Mouse (Mus musculus): ENCODE results near the gene Scn4a. TPM values are rescaled to one million over a fixed set of nuclear protein-coding genes. Genes with fewer than 3 reads are reported as not detected.
A peak's percentile ranks its signal among the peaks of the same experiment; 100 is the strongest.
"Not testable (repeated sequence)": the region's sequence is repeated elsewhere in the genome, so short reads cannot be mapped to it uniquely, and the experiment has no call there.

Scn4a gene
- polyA plus RNA-seq (2014; fragmentation: Nextera tagmentation; extraction: Ambion mirVana) = 0.05 TPM in 1 of 2 replicates, not detected in the other

- Histone ChIP-seq H3K36me3 (ENCODE audit: control insufficient read depth, insufficient read depth, low read length) (no peaks in the 10 kb centered on the region), H3K4me2 (replicated peaks; ENCODE audit: low read depth, low read length) (no peak within 1 kb of the TSS), H3K4me1 (replicated peaks; ENCODE audit: control insufficient read depth, insufficient read depth, low read length) (no peaks in the 10 kb centered on the region), H3K27ac (ENCODE audit: low read depth, low read length) (no peak within 1 kb of the TSS), H3K27me3 (ENCODE audit: control insufficient read depth, insufficient read depth, low read length) (no peaks in the 10 kb centered on the region), H3K4me3 (ENCODE audit: low read depth, low read length) (no peak within 1 kb of the TSS), H3K9me3 (ENCODE audit: control insufficient read depth, low read length) (no peaks in the 10 kb centered on the region), H3K9ac (ENCODE audit: low read depth, low read length) (no peak within 1 kb of the TSS)
- DNase-seq (ENCODE audit: low spot score) = no peak
- no peak for ATAC-seq (ENCODE audit: low FRiP score)
- 93% methylated on average over 12 of the region's 12 CpGs for WGBS
Measured at GRCm38 (mm10) chr11:106353188-106353587, at the start of gene Scn4a. Gene Scn4a (minus strand): TSS chr11:106353288.

- no peak overlapping the region for H3K27ac ChIP-seq (ENCODE audit: low read depth, low read length)
- no peak for ATAC-seq (ENCODE audit: low FRiP score)
- H3K9me3 ChIP-seq (ENCODE audit: control insufficient read depth, low read length) = no peaks in the 10 kb centered on the region
- no peaks in the 10 kb centered on the region for H3K27me3 ChIP-seq (ENCODE audit: control insufficient read depth, insufficient read depth, low read length)
- H3K36me3 ChIP-seq (ENCODE audit: control insufficient read depth, insufficient read depth, low read length) = 0 out of 2 replicates have a peak, but pooled peaks cover 2% of the 10 kb centered on the region
- no peak overlapping the region for H3K9ac ChIP-seq (ENCODE audit: low read depth, low read length)
- no peak overlapping the region for H3K4me3 ChIP-seq (ENCODE audit: low read depth, low read length)
- WGBS = 93% methylated on average over 8 of the region's 8 CpGs
- DNase-seq (ENCODE audit: low spot score) = no peak
- H3K4me2 ChIP-seq (replicated peaks; ENCODE audit: low read depth, low read length) = no peak overlapping the region
- no peaks in the 10 kb centered on the region for H3K4me1 ChIP-seq (replicated peaks; ENCODE audit: control insufficient read depth, insufficient read depth, low read length)
Measured at GRCm38 (mm10) chr11:106398481-106398880, 45.4 kb upstream of the Scn4a start.

GRCm38 (mm10) chr11:106397656-106398055, 44.6 kb upstream of the Scn4a start:
- WGBS = 90% methylated on average over 3 of the region's 3 CpGs
- Histone ChIP-seq H3K4me3 (ENCODE audit: low read depth, low read length) (no peak overlapping the region), H3K4me1 (replicated peaks; ENCODE audit: control insufficient read depth, insufficient read depth, low read length) (no peaks in the 10 kb centered on the region), H3K27me3 (ENCODE audit: control insufficient read depth, insufficient read depth, low read length) (no peaks in the 10 kb centered on the region), H3K27ac (ENCODE audit: low read depth, low read length) (no peak overlapping the region), H3K36me3 (ENCODE audit: control insufficient read depth, insufficient read depth, low read length) (0 out of 2 replicates have a peak, but pooled peaks cover 2% of the 10 kb centered on the region), H3K4me2 (replicated peaks; ENCODE audit: low read depth, low read length) (no peak overlapping the region), H3K9ac (ENCODE audit: low read depth, low read length) (no peak overlapping the region), H3K9me3 (ENCODE audit: control insufficient read depth, low read length) (no peaks in the 10 kb centered on the region)
- ATAC-seq (ENCODE audit: low FRiP score) (no peak), DNase-seq (ENCODE audit: low spot score) (peak; percentile 21)

- H3K27ac ChIP-seq (ENCODE audit: low read depth, low read length); H3K4me1 ChIP-seq (replicated peaks; ENCODE audit: control insufficient read depth, insufficient read depth, low read length); ATAC-seq (ENCODE audit: low FRiP score); H3K9me3 ChIP-seq (ENCODE audit: control insufficient read depth, low read length); H3K36me3 ChIP-seq (ENCODE audit: control insufficient read depth, insufficient read depth, low read length); DNase-seq (ENCODE audit: low spot score); H3K27me3 ChIP-seq (ENCODE audit: control insufficient read depth, insufficient read depth, low read length); H3K4me2 ChIP-seq (replicated peaks; ENCODE audit: low read depth, low read length); H3K4me3 ChIP-seq (ENCODE audit: low read depth, low read length); H3K9ac ChIP-seq (ENCODE audit: low read depth, low read length): not testable (repeated sequence)
- WGBS = 89% methylated on average over 2 of the region's 2 CpGs
Measured at GRCm38 (mm10) chr11:106394055-106394454, 41.0 kb upstream of the Scn4a start.

GRCm38 (mm10) chr11:106393331-106393616, 40.2 kb upstream of the Scn4a start:
- WGBS = 75% methylated on average over 4 of the region's 4 CpGs
- H3K9ac ChIP-seq (ENCODE audit: low read depth, low read length) = no peak overlapping the region

GRCm38 (mm10) chr11:106392597-106393330, 39.7 kb upstream of the Scn4a start:
- 70% methylated on average over 7 of the region's 7 CpGs for WGBS
- Histone ChIP-seq H3K4me1 (replicated peaks; ENCODE audit: control insufficient read depth, insufficient read depth, low read length) (no peaks in the 10 kb centered on the region), H3K4me3 (ENCODE audit: low read depth, low read length) (no peak overlapping the region), H3K4me2 (replicated peaks; ENCODE audit: low read depth, low read length) (no peak overlapping the region), H3K27me3 (ENCODE audit: control insufficient read depth, insufficient read depth, low read length) (no peaks in the 10 kb centered on the region), H3K9me3 (ENCODE audit: control insufficient read depth, low read length) (no peaks in the 10 kb centered on the region), H3K27ac (ENCODE audit: low read depth, low read length) (no peak overlapping the region), H3K36me3 (ENCODE audit: control insufficient read depth, insufficient read depth, low read length) (no peaks in the 10 kb centered on the region), H3K9ac (ENCODE audit: low read depth, low read length) (no peak overlapping the region)
- no peak for DNase-seq (ENCODE audit: low spot score)
- no peak for ATAC-seq (ENCODE audit: low FRiP score)

More at GRCm38 (mm10) chr11:106393331-106393616, 40.2 kb upstream of the Scn4a start:
- DNase-seq (ENCODE audit: low spot score) (no peak), ATAC-seq (ENCODE audit: low FRiP score) (no peak)
- H3K4me3 ChIP-seq (ENCODE audit: low read depth, low read length) = no peak overlapping the region
- H3K4me1 ChIP-seq (replicated peaks; ENCODE audit: control insufficient read depth, insufficient read depth, low read length) = no peaks in the 10 kb centered on the region
- H3K27me3 ChIP-seq (ENCODE audit: control insufficient read depth, insufficient read depth, low read length) = no peaks in the 10 kb centered on the region
- 0 out of 2 replicates have a peak, but pooled peaks cover 2% of the 10 kb centered on the region for H3K36me3 ChIP-seq (ENCODE audit: control insufficient read depth, insufficient read depth, low read length)
- H3K27ac ChIP-seq (ENCODE audit: low read depth, low read length) = no peak overlapping the region
- no peak overlapping the region for H3K4me2 ChIP-seq (replicated peaks; ENCODE audit: low read depth, low read length)
- H3K9me3 ChIP-seq (ENCODE audit: control insufficient read depth, low read length) = no peaks in the 10 kb centered on the region

GRCm38 (mm10) chr11:106391546-106392188, 38.6 kb upstream of the Scn4a start:
- Histone ChIP-seq H3K4me3 (ENCODE audit: low read depth, low read length) (no peak overlapping the region), H3K9me3 (ENCODE audit: control insufficient read depth, low read length) (no peaks in the 10 kb centered on the region), H3K27ac (ENCODE audit: low read depth, low read length) (no peak overlapping the region), H3K36me3 (ENCODE audit: control insufficient read depth, insufficient read depth, low read length) (no peaks in the 10 kb centered on the region), H3K27me3 (ENCODE audit: control insufficient read depth, insufficient read depth, low read length) (no peaks in the 10 kb centered on the region), H3K4me2 (replicated peaks; ENCODE audit: low read depth, low read length) (no peak overlapping the region), H3K4me1 (replicated peaks; ENCODE audit: control insufficient read depth, insufficient read depth, low read length) (no peaks in the 10 kb centered on the region), H3K9ac (ENCODE audit: low read depth, low read length) (no peak overlapping the region)
- ATAC-seq (ENCODE audit: low FRiP score) (no peak), DNase-seq (ENCODE audit: low spot score) (peak; percentile 85)
- WGBS = 34% methylated on average over 6 of the region's 6 CpGs

GRCm38 (mm10) chr11:106390757-106391156, 37.7 kb upstream of the Scn4a start:
- ATAC-seq (ENCODE audit: low FRiP score) (no peak), DNase-seq (ENCODE audit: low spot score) (no peak)
- H3K4me1 ChIP-seq (replicated peaks; ENCODE audit: control insufficient read depth, insufficient read depth, low read length) = no peaks in the 10 kb centered on the region
- H3K27me3 ChIP-seq (ENCODE audit: control insufficient read depth, insufficient read depth, low read length) = no peaks in the 10 kb centered on the region
- 70% methylated on average over 3 of the region's 3 CpGs for WGBS
- H3K9me3 ChIP-seq (ENCODE audit: control insufficient read depth, low read length) = no peaks in the 10 kb centered on the region
- H3K27ac ChIP-seq (ENCODE audit: low read depth, low read length) = no peak overlapping the region
- H3K4me2 ChIP-seq (replicated peaks; ENCODE audit: low read depth, low read length) = no peak overlapping the region
- H3K36me3 ChIP-seq (ENCODE audit: control insufficient read depth, insufficient read depth, low read length) = no peaks in the 10 kb centered on the region
- H3K4me3 ChIP-seq (ENCODE audit: low read depth, low read length) = no peak overlapping the region
- no peak overlapping the region for H3K9ac ChIP-seq (ENCODE audit: low read depth, low read length)

- ATAC-seq (ENCODE audit: low FRiP score) (no peak), DNase-seq (ENCODE audit: low spot score) (no peak)
- H3K27ac ChIP-seq (ENCODE audit: low read depth, low read length) = no peak overlapping the region
- no peak overlapping the region for H3K4me2 ChIP-seq (replicated peaks; ENCODE audit: low read depth, low read length)
- H3K9me3 ChIP-seq (ENCODE audit: control insufficient read depth, low read length) = no peaks in the 10 kb centered on the region
- no peaks in the 10 kb centered on the region for H3K36me3 ChIP-seq (ENCODE audit: control insufficient read depth, insufficient read depth, low read length)
- H3K9ac ChIP-seq (ENCODE audit: low read depth, low read length) = no peak overlapping the region
- WGBS = 32% methylated on average over 3 of the region's 3 CpGs
- H3K4me1 ChIP-seq (replicated peaks; ENCODE audit: control insufficient read depth, insufficient read depth, low read length) = no peaks in the 10 kb centered on the region
- no peak overlapping the region for H3K4me3 ChIP-seq (ENCODE audit: low read depth, low read length)
- no peaks in the 10 kb centered on the region for H3K27me3 ChIP-seq (ENCODE audit: control insufficient read depth, insufficient read depth, low read length)
Measured at GRCm38 (mm10) chr11:106389611-106390010, 36.5 kb upstream of the Scn4a start.

All from hindbrain, embryonic 11.5 days (tissue).